Mouse (Mus musculus) midbrain, embryonic 12.5 days (tissue): Measurements from ENCODE around the gene Taar3. TPM values are rescaled to one million over a fixed set of nuclear protein-coding genes. Genes with fewer than 3 reads are reported as not detected.

Experiments used
- polyA plus RNA-seq: library from polyadenylated mRNA; unstranded; fragments of >200 nt; fragmentation: Nextera tagmentation; extraction: Ambion mirVana; gene quantifications from 2 replicates; pipeline ENCODE4 v1.2.1, GENCODE M21; 2016

Gene Taar3
- polyA plus RNA-seq, 1 experiment from 2014 or later = not detected

Other genes starting within 250 kb of the Taar3 start
- 101 and 104 TPM in 2 replicates for gene Rps12, start 162.3 kb upstream of the Taar3 start, polyA plus RNA-seq
- gene Slc18b1, start 152.6 kb upstream of the Taar3 start, polyA plus RNA-seq = 16.4 and 18.3 TPM in 2 replicates
- not detected in 2 replicates for gene Vnn3, start 98.1 kb upstream of the Taar3 start, polyA plus RNA-seq
- gene Vnn1, start 54.9 kb upstream of the Taar3 start, polyA plus RNA-seq = 1.6 and 1.9 TPM in 2 replicates
- not detected in 2 replicates for gene Taar1, start 29.2 kb upstream of the Taar3 start, polyA plus RNA-seq
- not detected in 2 replicates for gene Taar2, start 11.0 kb upstream of the Taar3 start, polyA plus RNA-seq
- gene Taar4, start 10.9 kb downstream of the Taar3 start, polyA plus RNA-seq = not detected in 2 replicates
- not detected in 2 replicates for gene Taar5, start 21.1 kb downstream of the Taar3 start, polyA plus RNA-seq
- not detected in 2 replicates for gene Taar6, start 36.1 kb downstream of the Taar3 start, polyA plus RNA-seq
- not detected in 2 replicates for gene Taar7a, start 43.9 kb downstream of the Taar3 start, polyA plus RNA-seq
- not detected in 2 replicates for gene Taar7b, start 50.4 kb downstream of the Taar3 start, polyA plus RNA-seq
- gene Taar7d, start 77.7 kb downstream of the Taar3 start, polyA plus RNA-seq = not detected in 2 replicates
- not detected in 2 replicates for gene Taar7e, start 88.1 kb downstream of the Taar3 start, polyA plus RNA-seq
- not detected in 2 replicates for gene Taar7f, start 100.0 kb downstream of the Taar3 start, polyA plus RNA-seq
- not detected in 2 replicates for gene Taar8a, start 126.9 kb downstream of the Taar3 start, polyA plus RNA-seq
- not detected in 2 replicates for gene Taar8b, start 142.7 kb downstream of the Taar3 start, polyA plus RNA-seq
- gene Taar8c, start 152.4 kb downstream of the Taar3 start, polyA plus RNA-seq = not detected in 2 replicates
- gene Taar9, start 160.0 kb downstream of the Taar3 start, polyA plus RNA-seq = not detected in 2 replicates
- gene Stx7, start 199.7 kb downstream of the Taar3 start, polyA plus RNA-seq = 113 and 130 TPM in 2 replicates